Mouse (Mus musculus): ENCODE measurements around the gene Emilin3.

- TF ChIP-seq EP300 (IDR thresholded peaks at IDR 0.05; ENCODE audit: low read depth) (no peak), CTCF (IDR thresholded peaks at IDR 0.05; ENCODE audit: low read depth) (peak; percentile 91)
These were observed 24.8 kb downstream of the Emilin3 start for GRCm38 (mm10) chr2:160887284-160887683.
